Mouse (Mus musculus): ENCODE data around the gene Zfp329. TPM values are rescaled to one million over a fixed set of nuclear protein-coding genes. Genes with fewer than 3 reads are reported as not detected.

Zfp329 gene
- total RNA-seq, 2 experiments from 2014 or later = 4.3 to 6.1 TPM

Other genes with a start within 250 kb of the Zfp329 start
- not detected for gene Vmn2r53, start 210.1 kb downstream of the Zfp329 start, total RNA-seq (2021)
- not detected for gene Vmn2r54, start 178.5 kb downstream of the Zfp329 start, total RNA-seq (2021)
- gene Vmn2r55, start 133.9 kb downstream of the Zfp329 start, total RNA-seq (2021) = not detected
- not detected for gene Vmn2r56, start 83.9 kb downstream of the Zfp329 start, total RNA-seq (2021)
- 1 to 10 TPM in 1 of 2 experiments, under 1 TPM in 1; 0.80 to 1.1 TPM for gene Zscan18, start 15.2 kb downstream of the Zfp329 start, total RNA-seq (2021)
- 10 to 100 TPM; 17.0 to 18.4 TPM for gene Zfp110, start 15.9 kb upstream of the Zfp329 start, total RNA-seq (2021)
- gene Zfp128, start 62.3 kb upstream of the Zfp329 start, total RNA-seq (2021) = 1 to 10 TPM; 2.9 to 3.1 TPM
- 1 to 10 TPM; 5.5 to 5.8 TPM for gene Zscan22, start 79.0 kb upstream of the Zfp329 start, total RNA-seq (2021)
- 100 to 1,000 TPM; 575 to 632 TPM for gene Rps5, start 103.4 kb upstream of the Zfp329 start, total RNA-seq (2021)
- under 1 TPM; 0.17 to 0.39 TPM for gene Rnf225, start 108.6 kb upstream of the Zfp329 start, total RNA-seq (2021)
- 1 to 10 TPM; 2.3 to 2.4 TPM for gene Zfp324, start 147.0 kb upstream of the Zfp329 start, total RNA-seq (2021)
- 1 to 10 TPM; 2.1 to 2.2 TPM for gene Zfp446, start 159.0 kb upstream of the Zfp329 start, total RNA-seq (2021)
- gene Slc27a5, start 179.3 kb upstream of the Zfp329 start, total RNA-seq (2021) = not detected
- gene Trim28, start 180.3 kb upstream of the Zfp329 start, total RNA-seq (2021) = 10 to 100 TPM; 93.5 to 96.6 TPM
- 1 to 10 TPM; 7.3 to 7.4 TPM for gene Zbtb45, start 191.2 kb upstream of the Zfp329 start, total RNA-seq (2021)
- 100 to 1,000 TPM; 132 to 164 TPM for gene Chmp2a, start 215.9 kb upstream of the Zfp329 start, total RNA-seq (2021)
- 100 to 1,000 TPM; 177 to 187 TPM for gene Ube2m, start 219.4 kb upstream of the Zfp329 start, total RNA-seq (2021)
- under 1 TPM; 0.07 to 0.21 TPM for gene Mzf1, start 235.9 kb upstream of the Zfp329 start, total RNA-seq (2021)

Data from heart, adult 18-20 months (tissue).